Mouse (Mus musculus) heart, embryonic 14.5 days (tissue): Measurements from ENCODE around the gene Mfsd12. TPM values are rescaled to one million over a fixed set of nuclear protein-coding genes. Genes with fewer than 3 reads are reported as not detected.
A peak's percentile ranks its signal among the peaks of the same experiment; 100 is the strongest.

ENCODE experiments used
- ATAC-seq: fragments of 200-750 bp; cut with Nextera tagmentation; 2 replicates; pipeline ENCODE4 v1.8.0; 2017; ENCODE audit warnings: low read depth, moderate TSS enrichment; ENCODE audit not compliant: insufficient number of reproducible peaks, insufficient read depth, low FRiP score
- H3K27ac ChIP-seq, 2 experiments: fragments of 200-500 bp in 1 of 2; fragments of 300-500 bp in 1 of 2; sonication (generic) in 1 of 2; replicated peaks in 1 of 2; 2 replicates each; pipeline ENCODE4 v1.5.1; 2012 to 2014; ENCODE audit warnings: low read depth in 2 of 2, low read length in 2 of 2, control low read depth in 1 of 2, mild to moderate bottlenecking in 1 of 2, mixed read lengths in 1 of 2; ENCODE audit not compliant: control insufficient read depth in 1 of 2, insufficient read depth in 1 of 2
- H3K27me3 ChIP-seq: fragments of 300-500 bp; sonication (generic); 2 replicates; pipeline ENCODE4 v1.6.1; 2014; ENCODE audit warnings: mild to moderate bottlenecking, low read length, control low read depth; ENCODE audit not compliant: control insufficient read depth, insufficient read depth
- H3K36me3 ChIP-seq: fragments of 300-500 bp; sonication (generic); 2 replicates; pipeline ENCODE4 v1.6.1; 2014; ENCODE audit warnings: mild to moderate bottlenecking, control low read depth, low read length, mixed read lengths; ENCODE audit not compliant: control insufficient read depth, insufficient read depth
- H3K4me1 ChIP-seq, 2 experiments: fragments of 200-500 bp in 1 of 2; fragments of 300-500 bp in 1 of 2; sonication (generic) in 1 of 2; 2 replicates each; pipeline ENCODE4 v1.6.1; 2012 to 2014; ENCODE audit warnings: low read length in 2 of 2, control low read depth in 1 of 2, mixed read lengths in 1 of 2; ENCODE audit not compliant: control insufficient read depth in 2 of 2, insufficient read depth in 2 of 2
- H3K4me2 ChIP-seq: fragments of 300-500 bp; sonication (generic); 2 replicates; pipeline ENCODE4 v1.6.1; 2014; ENCODE audit warnings: mild to moderate bottlenecking, low read length
- H3K4me3 ChIP-seq, 2 experiments: fragments of 200-500 bp in 1 of 2; fragments of 300-500 bp in 1 of 2; sonication (generic) in 1 of 2; 2 replicates each; pipeline ENCODE4 v1.5.1; 2012 to 2014; ENCODE audit warnings: low read length in 2 of 2, mild to moderate bottlenecking in 2 of 2, control low read depth in 1 of 2, low read depth in 1 of 2, moderate library complexity in 1 of 2; ENCODE audit not compliant: control insufficient read depth in 1 of 2, insufficient read depth in 1 of 2
- H3K9ac ChIP-seq: fragments of 300-500 bp; sonication (generic); 2 replicates; pipeline ENCODE4 v1.6.1; 2014; ENCODE audit warnings: mild to moderate bottlenecking, low read length
- H3K9me3 ChIP-seq: fragments of 300-500 bp; sonication (generic); 2 replicates; pipeline ENCODE4 v1.6.1; 2016; ENCODE audit warnings: low read length, control low read depth; ENCODE audit not compliant: control insufficient read depth
- WGBS: fragments of 180-500 bp; shearing (Covaris S2); extraction: QIAGEN DNeasy Blood & Tissue Kit; methylation state at CpG from one replicate; pipeline ENCODE4 v1.1.7; 2014; 5-methylcytosine and 5-hydroxymethylcytosine counted together
- polyA plus RNA-seq: library from polyadenylated mRNA; unstranded; fragments of >200 nt; fragmentation: Nextera tagmentation; extraction: Ambion mirVana; gene quantifications from 2 replicates; pipeline ENCODE4 v1.2.1, GENCODE M21; 2014

Mfsd12 gene
- 3.7 and 6.5 TPM in 2 replicates for polyA plus RNA-seq

GRCm38 (mm10) chr10:81356991-81357844 is at the start of gene Mfsd12:
Gene Mfsd12 (plus strand): TSS chr10:81357491.
- 2% methylated on average over 77 of the region's 79 CpGs for WGBS
- Histone ChIP-seq H3K4me1 (peaks cover 9 to 45% of the 10 kb centered on the region in 2 experiments), H3K4me3 (peak within 1 kb of the TSS; percentile 87 to 92), H3K4me2 (peak within 1 kb of the TSS; percentile 98), H3K36me3 (peaks cover 19% of the 10 kb centered on the region), H3K27me3 (no peaks in the 10 kb centered on the region), H3K27ac (peak within 1 kb of the TSS in 1 of 2 experiments; percentile 63; a peak in 3 of 4 replicates), H3K9ac (peak within 1 kb of the TSS; percentile 92), H3K9me3 (no peaks in the 10 kb centered on the region)
- peak; percentile 82 for ATAC-seq

GRCm38 (mm10) chr10:81309571-81309970 is 47.7 kb upstream of the Mfsd12 start:
- ATAC-seq: no peak
- Histone ChIP-seq H3K27me3 (no peaks in the 10 kb centered on the region), H3K4me1 (peaks cover 0 to 5% of the 10 kb centered on the region in 2 experiments; a peak in 1 of 4 replicates), H3K4me3 (no peak overlapping the region), H3K36me3 (peaks cover 91% of the 10 kb centered on the region), H3K9ac (no peak overlapping the region), H3K4me2 (no peak overlapping the region), H3K9me3 (no peaks in the 10 kb centered on the region), H3K27ac (no peak overlapping the region)
- WGBS: 89% methylated on average over 5 of the region's 5 CpGs

- no peak overlapping the region for H3K27ac ChIP-seq
- H3K27me3 ChIP-seq: no peaks in the 10 kb centered on the region
- H3K9me3 ChIP-seq: no peaks in the 10 kb centered on the region
- ATAC-seq: no peak
- peaks cover 11 to 13% of the 10 kb centered on the region in 2 experiments; a peak in 3 of 4 replicates for H3K4me1 ChIP-seq
- H3K36me3 ChIP-seq: peaks cover 86% of the 10 kb centered on the region
- H3K4me2 ChIP-seq: no peak overlapping the region
- H3K9ac ChIP-seq: no peak overlapping the region
- H3K4me3 ChIP-seq: no peak overlapping the region
- 93% methylated on average over 13 of the region's 13 CpGs for WGBS
These were observed 43.7 kb upstream of the Mfsd12 start for GRCm38 (mm10) chr10:81313581-81313980.

- 79% methylated on average over 7 of the region's 7 CpGs for WGBS
- Histone ChIP-seq H3K27me3 (no peaks in the 10 kb centered on the region), H3K27ac (no peak overlapping the region), H3K4me3 (no peak overlapping the region), H3K9ac (no peak overlapping the region), H3K36me3 (peaks cover 81% of the 10 kb centered on the region), H3K4me2 (no peak overlapping the region), H3K4me1 (peaks cover 17 to 19% of the 10 kb centered on the region in 2 experiments), H3K9me3 (no peaks in the 10 kb centered on the region)
- no peak for ATAC-seq
These were observed 43.1 kb upstream of the Mfsd12 start for GRCm38 (mm10) chr10:81314201-81314600.

GRCm38 (mm10) chr10:81315587-81315986 is 41.7 kb upstream of the Mfsd12 start:
- ATAC-seq: no peak
- Histone ChIP-seq H3K27ac (no peak overlapping the region), H3K4me1 (peaks cover 24 to 27% of the 10 kb centered on the region in 2 experiments), H3K27me3 (no peaks in the 10 kb centered on the region), H3K9ac (no peak overlapping the region), H3K9me3 (no peaks in the 10 kb centered on the region), H3K4me3 (no peak overlapping the region), H3K4me2 (no peak overlapping the region), H3K36me3 (peaks cover 68% of the 10 kb centered on the region)
- WGBS: 87% methylated on average over 16 of the region's 16 CpGs

- peaks cover 24 to 27% of the 10 kb centered on the region in 2 experiments for H3K4me1 ChIP-seq
- H3K9me3 ChIP-seq: no peaks in the 10 kb centered on the region
- peak overlapping the region; percentile 57 for H3K4me2 ChIP-seq
- 43% methylated on average over 16 of the region's 16 CpGs for WGBS
- H3K27ac ChIP-seq: no peak overlapping the region
- H3K36me3 ChIP-seq: peaks cover 58% of the 10 kb centered on the region
- H3K4me3 ChIP-seq: peak overlapping the region in 1 of 2 experiments; percentile 22; a peak in 1 of 4 replicates
- no peaks in the 10 kb centered on the region for H3K27me3 ChIP-seq
- peak overlapping the region; percentile 65 for H3K9ac ChIP-seq
- no peak for ATAC-seq
These were observed 40.8 kb upstream of the Mfsd12 start for GRCm38 (mm10) chr10:81316338-81317060.

- peak overlapping the region; percentile 57 for H3K4me2 ChIP-seq
- H3K9me3 ChIP-seq: no peaks in the 10 kb centered on the region
- H3K4me1 ChIP-seq: peaks cover 24 to 34% of the 10 kb centered on the region in 2 experiments
- H3K4me3 ChIP-seq: peak overlapping the region; percentile 16 to 22; a peak in 2 of 4 replicates
- H3K27me3 ChIP-seq: no peaks in the 10 kb centered on the region
- H3K27ac ChIP-seq: no peak overlapping the region
- H3K9ac ChIP-seq: peak overlapping the region; percentile 65
- no peak for ATAC-seq
- peaks cover 52% of the 10 kb centered on the region for H3K36me3 ChIP-seq
- 17% methylated on average over 20 of the region's 20 CpGs for WGBS
These were observed 40.0 kb upstream of the Mfsd12 start for GRCm38 (mm10) chr10:81317273-81317672.
